Mouse (Mus musculus) frontal cortex, adult 2 months (tissue): Measurements from ENCODE around the gene Pced1b. TPM values are rescaled to one million over a fixed set of nuclear protein-coding genes. Genes with fewer than 3 reads are reported as not detected.
A peak's percentile ranks its signal among the peaks of the same experiment; 100 is the strongest.

Experiments used
- DNase-seq, 2 experiments: peaks; one replicate each; pipeline ENCODE4 v3.0.0; 2022; ENCODE audit warnings: low spot score in 1 of 2; ENCODE audit errors: extremely low spot score in 1 of 2
- polyA plus RNA-seq: library from polyadenylated mRNA; depleted of rRNA; stranded (reverse); fragments of >200 nt; gene quantifications from 2 replicates; pipeline ENCODE4 v1.2.3, GENCODE M21; 2012

Pced1b gene
- polyA plus RNA-seq, 1 experiment: 14.4 TPM

DNA sequence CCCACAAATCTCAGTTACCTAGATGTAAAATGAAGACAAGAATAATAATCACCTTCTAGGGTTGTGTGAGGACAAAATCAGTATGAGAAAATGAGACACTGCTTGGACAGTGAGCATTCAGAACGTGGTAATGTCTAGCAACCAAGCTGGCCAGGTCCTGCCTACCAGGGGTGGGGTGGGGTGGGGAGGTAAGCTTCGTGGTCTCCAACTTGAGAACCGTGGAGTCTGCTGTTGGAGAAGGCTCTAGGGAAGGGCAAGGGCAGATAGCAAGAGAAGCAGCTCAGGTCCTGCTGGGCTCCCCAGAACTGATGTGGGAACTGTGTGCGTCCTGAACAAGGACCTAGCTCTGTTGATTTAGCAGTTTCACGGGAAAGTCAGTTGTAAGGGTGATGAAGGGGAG, 37.3 kb downstream of the Pced1b start:
- no peak for DNase-seq

DNA sequence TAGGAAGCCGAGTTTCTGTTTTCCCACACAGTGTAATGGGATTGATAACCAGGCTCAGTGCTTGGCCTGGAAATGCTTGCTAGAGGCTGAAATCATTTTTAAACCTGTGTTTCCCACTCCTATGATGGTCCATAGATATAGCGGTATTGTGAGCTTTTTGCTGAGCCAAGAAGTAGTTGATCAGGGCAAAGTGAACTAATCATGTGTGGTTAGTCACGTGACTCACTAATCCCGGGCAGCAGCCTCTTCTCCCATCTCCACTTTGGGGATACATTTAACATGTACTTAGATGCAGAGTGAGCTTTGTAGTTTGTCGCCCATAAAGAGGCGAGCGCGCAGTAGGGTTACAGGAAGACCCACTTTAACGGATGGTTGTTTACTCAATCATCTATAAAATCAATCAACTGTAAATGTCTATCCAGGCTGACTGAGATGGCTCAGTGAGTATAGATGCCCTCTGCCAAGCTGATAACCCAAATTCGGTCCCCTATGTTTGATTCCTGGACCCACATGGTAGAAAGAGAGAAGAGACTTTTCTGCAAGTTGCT, 38.8 kb downstream of the Pced1b start:
- no peak for DNase-seq

DNA sequence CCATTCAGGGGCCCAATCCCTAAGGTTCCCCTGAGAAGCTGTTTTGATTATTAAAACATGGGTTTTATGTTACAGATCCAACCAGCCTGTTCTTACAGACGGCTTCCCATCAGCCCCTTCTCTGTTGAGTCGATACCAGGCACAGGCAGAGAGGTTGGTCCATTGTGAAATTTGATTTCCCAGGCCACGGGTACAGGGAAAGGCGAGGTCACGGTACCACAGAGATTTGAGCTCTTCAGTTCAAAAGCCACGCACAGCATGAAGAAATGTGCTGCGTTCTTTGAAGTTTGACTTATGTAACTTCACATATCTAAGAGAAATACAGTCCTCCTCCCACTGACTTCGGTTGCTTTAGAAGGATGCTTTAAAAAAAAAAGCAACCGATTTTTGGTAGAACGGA, 39.8 kb downstream of the Pced1b start:
- no peak for DNase-seq

GRCm38 (mm10) chr15:97287436-97288143, 40.7 kb downstream of the Pced1b start:
- no peak for DNase-seq

DNA sequence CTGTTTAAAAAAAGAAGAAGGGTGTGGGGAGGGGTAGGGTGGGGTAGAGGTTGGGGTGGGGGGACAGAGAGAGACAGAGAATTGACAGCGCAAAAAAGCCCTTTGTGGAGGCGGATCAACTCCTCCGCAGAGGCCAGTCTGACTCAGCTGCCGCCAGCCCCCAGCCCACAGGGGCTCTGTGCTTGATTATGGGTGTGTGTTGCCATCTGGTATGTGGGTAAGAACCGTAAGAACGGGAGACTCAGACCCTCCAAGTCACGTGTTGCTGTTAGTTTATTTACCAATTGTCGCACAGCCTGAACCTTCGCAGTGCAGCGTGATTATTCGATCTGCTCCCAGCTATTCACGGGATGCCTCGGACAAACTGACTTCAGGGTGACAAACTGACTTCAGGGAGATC, 41.8 kb downstream of the Pced1b start:
- no peak for DNase-seq

- no peak for DNase-seq
Observed at GRCm38 (mm10) chr15:97289176-97289575, 42.3 kb downstream of the Pced1b start.

DNA sequence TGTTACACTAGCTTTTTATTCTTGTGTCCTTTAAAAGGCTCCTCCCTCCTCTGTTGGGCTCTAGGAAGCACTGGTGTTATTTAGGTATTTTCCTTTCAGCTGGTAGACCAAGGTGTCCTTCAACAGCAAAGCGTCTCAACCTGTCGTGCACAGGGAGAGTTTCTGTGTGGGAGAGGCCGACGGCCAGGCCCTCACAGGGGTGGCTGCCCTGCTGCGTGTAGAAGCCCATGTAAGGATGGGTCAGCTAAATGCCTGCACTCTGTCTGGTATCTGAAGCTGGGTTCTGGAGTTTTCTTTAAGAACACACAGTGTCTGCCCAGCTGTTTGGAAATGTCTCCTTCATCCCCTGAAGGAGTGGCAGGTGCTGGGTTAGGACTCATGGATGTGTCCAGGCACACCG, 43.4 kb downstream of the Pced1b start:
- no peak for DNase-seq

DNA sequence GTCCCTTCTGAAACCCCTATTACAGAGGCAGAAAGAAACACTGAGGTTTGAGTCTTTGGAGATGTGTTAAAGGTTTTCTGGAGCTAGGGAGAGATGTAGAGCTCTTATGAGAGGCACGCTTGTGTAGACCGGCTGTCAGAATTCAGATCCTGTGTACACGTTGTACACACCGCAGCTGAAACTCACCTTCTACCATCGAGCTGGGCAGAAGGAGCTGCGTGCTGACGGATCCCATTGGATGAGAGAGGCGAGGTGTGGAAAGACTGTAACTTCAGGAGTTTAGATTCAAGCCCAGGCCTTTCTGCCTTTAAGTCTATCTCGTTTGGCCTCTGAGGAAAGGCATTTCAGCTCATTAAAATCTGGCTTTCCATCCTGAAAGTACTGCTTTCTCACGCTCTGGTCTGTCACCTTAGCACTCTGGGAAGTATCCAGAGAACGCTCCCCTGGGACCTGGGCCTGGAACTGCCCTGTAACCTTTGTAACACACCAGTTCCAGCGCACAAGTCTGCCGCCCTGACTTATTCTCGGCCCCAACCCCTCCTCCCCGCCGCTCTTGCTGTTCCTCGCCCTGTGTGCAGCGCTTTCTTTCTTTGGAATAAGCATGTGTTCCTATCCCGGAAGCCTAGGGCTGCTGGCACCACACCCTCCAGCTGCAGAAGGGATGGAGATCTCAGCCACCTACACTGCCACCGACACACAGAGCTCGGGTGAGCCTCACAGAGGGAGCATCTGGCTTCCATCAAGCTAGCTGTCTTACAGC, 44.6 kb downstream of the Pced1b start:
- DNase-seq: peak; percentile 34 to 71

- DNase-seq: no peak
Observed at GRCm38 (mm10) chr15:97307935-97308334, 61.0 kb downstream of the Pced1b start.

DNA sequence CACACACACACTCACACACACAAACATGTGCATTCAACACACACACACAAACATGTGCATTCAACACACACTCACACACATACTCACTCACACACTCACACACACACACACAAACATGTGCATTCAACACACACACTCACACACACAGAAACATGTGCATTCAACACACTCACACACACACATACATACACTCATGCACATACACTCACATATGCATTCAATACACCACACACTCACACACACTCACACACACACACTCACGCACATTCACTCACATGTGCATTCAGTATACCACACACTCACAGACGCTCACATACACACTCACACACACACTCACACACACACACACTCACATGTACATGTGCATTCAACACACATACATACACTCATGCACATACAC, 62.6 kb downstream of the Pced1b start:
- DNase-seq: no peak

DNA sequence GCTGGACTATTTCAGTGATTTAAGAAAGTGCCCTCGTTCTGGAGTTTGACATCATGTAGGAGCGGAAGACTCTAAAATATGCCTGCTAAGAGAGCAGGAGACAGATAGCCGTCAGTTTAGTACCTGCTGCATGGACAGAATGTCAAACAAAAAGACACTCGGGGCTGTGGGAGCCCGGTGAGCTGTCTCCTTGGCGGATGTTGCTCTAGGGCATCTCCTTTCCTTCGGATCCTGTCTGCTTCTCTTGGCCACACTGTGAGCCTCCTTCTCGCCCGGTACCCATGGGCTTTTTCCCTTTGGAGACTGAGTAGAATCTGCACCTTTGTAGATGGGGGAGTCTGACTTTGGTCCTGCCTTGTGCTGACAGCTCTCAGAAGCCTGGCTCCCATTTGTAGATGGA, 63.3 kb downstream of the Pced1b start:
- DNase-seq: no peak

GRCm38 (mm10) chr15:97311211-97311610, 64.3 kb downstream of the Pced1b start:
- no peak for DNase-seq

GRCm38 (mm10) chr15:97311937-97312336, 65.0 kb downstream of the Pced1b start:
- no peak for DNase-seq

DNA sequence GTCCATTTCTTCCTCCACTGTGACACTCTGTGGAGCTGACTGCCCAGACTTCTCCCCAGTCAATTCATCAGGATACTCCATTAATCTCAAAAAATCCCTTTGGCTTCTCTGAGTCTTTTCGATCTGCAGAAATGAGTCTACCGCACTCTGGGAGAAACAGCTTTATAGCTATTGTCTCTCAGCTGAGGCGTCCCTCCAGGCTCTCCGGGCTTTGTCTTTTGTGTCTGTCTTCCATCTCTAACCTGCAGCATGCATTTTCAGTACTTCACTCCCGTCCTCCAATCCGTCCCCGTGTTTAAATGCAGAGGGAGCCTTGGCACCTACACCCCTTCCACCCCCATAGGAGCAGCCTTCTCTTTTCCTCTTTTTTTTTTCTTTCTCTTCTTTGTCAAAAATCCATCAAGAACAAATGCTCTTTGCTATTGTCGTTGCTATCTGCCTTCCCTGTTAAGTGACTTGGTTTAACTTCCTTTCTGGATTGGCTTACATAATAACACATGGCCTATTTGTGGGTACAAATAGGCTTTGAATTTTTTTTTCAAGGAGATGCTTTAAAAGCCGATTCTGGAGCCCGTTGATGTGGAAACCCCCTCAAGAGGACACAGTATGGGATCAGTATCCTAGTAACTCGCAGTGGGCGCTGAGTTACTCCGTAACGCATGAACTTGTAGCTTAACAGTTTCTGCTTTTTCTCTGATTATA, 68.0 kb downstream of the Pced1b start:
- DNase-seq: peak in 1 of 2 experiments; percentile 25

GRCm38 (mm10) chr15:97315422-97315757, 68.5 kb downstream of the Pced1b start:
- peak in 1 of 2 experiments; percentile 55 for DNase-seq

DNA sequence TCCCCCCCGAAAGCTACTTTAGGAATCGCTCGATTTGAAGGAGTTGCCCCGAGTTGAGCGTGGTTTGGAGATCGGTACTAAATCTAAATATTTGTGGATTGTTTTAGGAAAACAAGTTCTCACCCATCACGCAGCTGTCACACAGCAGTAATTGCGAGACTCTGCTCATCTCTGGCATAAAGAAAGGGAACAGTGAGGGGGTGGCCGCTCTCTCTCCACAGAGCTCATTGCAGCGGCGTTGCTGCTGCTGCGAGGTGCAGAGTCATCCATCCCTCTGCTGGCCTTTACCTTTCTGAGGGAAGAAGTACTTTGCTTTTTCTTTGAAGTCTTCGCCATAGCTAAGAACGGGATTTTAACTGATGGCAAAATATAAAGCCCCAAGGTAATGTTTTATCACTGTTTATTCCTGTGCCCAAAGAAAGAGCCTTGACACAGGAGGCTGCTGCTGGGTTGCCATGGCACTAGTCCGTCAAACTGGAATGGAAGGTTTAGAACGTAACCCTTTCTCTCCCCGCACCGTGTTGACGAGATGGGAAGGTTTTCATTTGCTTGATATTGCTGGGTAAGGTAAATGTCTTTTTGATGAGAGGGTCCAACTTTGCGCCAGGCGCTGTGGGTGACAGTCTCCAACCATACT, 71.6 kb downstream of the Pced1b start:
- peak in 1 of 2 experiments; percentile 52 for DNase-seq

GRCm38 (mm10) chr15:97322821-97323220, 75.9 kb downstream of the Pced1b start:
- DNase-seq: no peak

DNA sequence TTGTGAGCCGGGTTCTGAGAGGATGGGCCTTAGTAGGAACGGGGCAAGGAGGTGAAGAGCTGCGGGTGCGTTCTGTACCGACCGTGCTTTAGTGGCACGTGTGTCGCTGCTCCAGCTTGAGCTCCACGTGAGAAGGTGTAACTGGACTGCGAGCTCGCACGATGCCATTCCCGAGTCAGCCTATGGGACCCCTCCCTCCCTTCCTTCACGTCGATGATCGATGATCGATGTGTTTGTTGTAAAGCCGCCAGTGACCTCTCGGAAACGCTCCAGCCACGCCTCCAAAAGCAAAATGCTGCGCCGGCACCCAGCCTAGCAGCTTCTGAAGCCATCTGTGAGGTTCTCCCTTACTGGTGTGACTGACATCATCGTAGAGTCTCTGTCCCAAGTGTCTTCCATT, 76.6 kb downstream of the Pced1b start:
- no peak for DNase-seq

DNA sequence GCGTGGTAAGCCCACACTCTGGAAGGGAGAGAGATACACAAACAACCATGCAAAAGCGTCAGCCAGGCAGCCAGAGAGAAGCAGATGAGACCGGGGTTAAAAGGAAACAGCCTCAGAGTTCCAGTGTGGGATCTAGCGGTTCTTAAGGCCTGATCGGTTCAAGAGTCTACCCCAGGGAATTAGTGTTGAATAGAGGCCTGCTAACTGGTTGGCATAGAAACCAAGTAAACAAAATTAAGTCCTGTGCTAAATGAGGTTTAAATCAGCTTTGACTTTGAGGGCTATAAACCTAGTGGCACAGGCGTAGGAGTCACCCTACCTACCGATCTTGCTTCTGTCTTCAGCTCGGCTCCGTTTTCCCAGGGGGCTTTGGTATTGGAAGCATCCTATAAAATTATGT, 77.4 kb downstream of the Pced1b start:
- no peak for DNase-seq

DNA sequence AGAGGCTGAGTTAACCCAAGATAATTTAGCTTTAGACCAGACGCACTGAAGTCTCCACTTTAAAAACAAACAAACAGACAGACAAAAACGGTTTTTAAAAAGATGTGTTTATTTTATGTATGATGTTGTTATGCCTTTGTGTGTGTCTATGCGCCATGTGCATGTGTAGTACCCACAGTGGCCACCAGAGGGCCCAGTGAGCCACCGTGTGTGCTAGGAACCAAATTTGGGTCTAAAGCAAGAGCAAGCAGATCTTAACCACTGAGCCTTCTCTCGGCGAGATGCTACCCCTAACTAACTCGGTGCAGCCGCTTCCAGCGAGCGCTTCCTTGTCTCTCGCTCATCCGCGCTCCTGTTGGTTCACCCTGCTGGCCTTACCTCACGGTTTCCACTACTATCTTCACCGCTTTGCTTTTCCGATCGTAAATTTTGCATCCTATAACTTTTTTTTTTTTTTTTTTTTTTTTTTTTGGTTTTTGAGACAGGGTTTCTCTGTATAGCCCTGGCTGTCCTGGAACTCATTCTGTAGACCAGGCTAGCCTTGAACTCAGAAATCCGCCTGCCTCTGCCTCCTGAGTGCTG, 80.7 kb downstream of the Pced1b start:
- DNase-seq: no peak

- no peak for DNase-seq
Observed at GRCm38 (mm10) chr15:97332582-97332981, 85.7 kb downstream of the Pced1b start.
